Mouse (Mus musculus): Measurements from ENCODE around the gene Fmo3.

- TF ChIP-seq CTCF (IDR thresholded peaks at IDR 0.05; ENCODE audit: borderline replicate concordance, insufficient read depth, low read depth, low read length), result no peak
- no peak for TF ChIP-seq POLR2A (IDR thresholded peaks at IDR 0.05; ENCODE audit: borderline replicate concordance, insufficient read depth, low read length)
Measured at GRCm38 (mm10) chr1:162953079-162953478, 31.2 kb downstream of the Fmo3 start.

Data from cerebellum, adult 2 months (tissue).